Mouse (Mus musculus) liver, adult 2 months (tissue): ENCODE measurements around the gene Mrps27. TPM values are rescaled to one million over a fixed set of nuclear protein-coding genes. Genes with fewer than 3 reads are reported as not detected.

Source experiments
- DNase-seq: peaks from one replicate; pipeline ENCODE4 v3.0.0-alpha.2; 2011; ENCODE audit warnings: low read depth, low spot score; ENCODE audit errors: extremely low read depth
- H3K27ac ChIP-seq: fragments of 200-500 bp; replicated peaks from 2 replicates; pipeline ENCODE4 v1.5.1; 2012; ENCODE audit warnings: low read depth, mild to moderate bottlenecking, control low read depth, inconsistent platforms, low read length; ENCODE audit not compliant: insufficient read depth
- H3K27me3 ChIP-seq: fragments of 200-500 bp; 2 replicates; pipeline ENCODE4 v1.6.1; 2012; ENCODE audit warnings: mild to moderate bottlenecking, moderate library complexity, low read length, inconsistent platforms; ENCODE audit not compliant: control insufficient read depth, insufficient read depth
- H3K36me3 ChIP-seq: fragments of 200-500 bp; 2 replicates; pipeline ENCODE4 v1.6.1; 2012; ENCODE audit warnings: low read length, inconsistent platforms; ENCODE audit not compliant: control insufficient read depth, insufficient read depth
- H3K4me1 ChIP-seq: fragments of 200-500 bp; 2 replicates; pipeline ENCODE4 v1.6.1; 2011; ENCODE audit warnings: low read length; ENCODE audit not compliant: control insufficient read depth, insufficient read depth
- H3K4me3 ChIP-seq: fragments of 200-500 bp; 2 replicates; pipeline ENCODE4 v1.5.1; 2011; ENCODE audit warnings: low read depth, mild to moderate bottlenecking, control low read depth, low read length, moderate library complexity; ENCODE audit not compliant: insufficient read depth
- H3K79me2 ChIP-seq: fragments of 200-500 bp; 2 replicates; pipeline ENCODE4 v1.6.1; 2012; ENCODE audit warnings: inconsistent platforms, mild to moderate bottlenecking, low read length, moderate library complexity; ENCODE audit not compliant: control insufficient read depth, insufficient read depth
- H3K9ac ChIP-seq: fragments of 200-500 bp; 2 replicates; pipeline ENCODE4 v1.6.1; 2012; ENCODE audit warnings: low read depth, mild to moderate bottlenecking, control low read depth, inconsistent platforms, low read length
- CTCF ChIP-seq: fragments of 200-500 bp; IDR thresholded peaks from 2 replicates; pipeline ENCODE4 v1.5.1; 2011; ENCODE audit warnings: low read depth, low read length, control low read depth
- POLR2A ChIP-seq: fragments of 200-500 bp; IDR thresholded peaks from 2 replicates; pipeline ENCODE4 v1.6.1; 2011; ENCODE audit warnings: low read length, control low read depth; ENCODE audit not compliant: insufficient read depth; ENCODE audit errors: extremely low read depth
- WGBS: fragments of 180-500 bp; shearing (Covaris S2); methylation state at CpG from one replicate; pipeline ENCODE4 v1.1.7; 2018; 5-methylcytosine and 5-hydroxymethylcytosine counted together
- polyA plus RNA-seq: library from polyadenylated mRNA; depleted of rRNA; stranded (reverse); fragments of >200 nt; gene quantifications from 2 replicates; pipeline ENCODE4 v1.2.3, GENCODE M21; 2012
- total RNA-seq: library from RNA; depleted of rRNA; stranded (reverse); fragments of >200 nt; gene quantifications from 2 replicates; pipeline ENCODE4 v1.2.3, GENCODE M21; 2014

Gene Mrps27
- total and polyA plus RNA-seq, 2 experiments: 19.3 to 24.1 TPM

DNA sequence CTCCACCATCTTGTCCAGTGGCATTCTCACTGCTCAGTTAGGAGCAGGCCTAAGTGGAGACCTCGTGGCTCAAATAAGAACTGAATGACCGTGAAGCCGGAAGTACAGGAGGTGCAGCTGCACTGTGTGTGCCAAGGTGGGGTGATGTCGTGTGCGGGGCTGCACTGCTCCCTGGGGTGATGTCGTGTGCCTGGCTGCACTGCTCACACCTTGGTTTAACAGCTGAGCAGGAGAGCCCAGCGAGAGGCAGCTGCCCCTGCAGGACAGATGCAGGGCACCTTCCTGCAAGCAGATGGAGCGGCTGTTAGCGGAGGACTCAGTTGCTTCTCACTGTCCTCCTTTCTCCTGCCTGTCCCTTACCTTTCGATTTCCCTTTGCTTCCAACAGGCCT, 69.8 kb downstream of the Mrps27 start:
- no peak overlapping the region for H3K9ac ChIP-seq
- H3K4me3 ChIP-seq: no peak overlapping the region
- no peak overlapping the region for H3K27ac ChIP-seq
- TF ChIP-seq POLR2A (no peak), CTCF (no peak)
- peaks cover 25% of the 10 kb centered on the region for H3K36me3 ChIP-seq
- H3K4me1 ChIP-seq: no peaks in the 10 kb centered on the region
- DNase-seq: no peak
- no peaks in the 10 kb centered on the region for H3K27me3 ChIP-seq
- no peaks in the 10 kb centered on the region for H3K79me2 ChIP-seq
- 88% methylated on average over 10 of the region's 10 CpGs for WGBS

DNA sequence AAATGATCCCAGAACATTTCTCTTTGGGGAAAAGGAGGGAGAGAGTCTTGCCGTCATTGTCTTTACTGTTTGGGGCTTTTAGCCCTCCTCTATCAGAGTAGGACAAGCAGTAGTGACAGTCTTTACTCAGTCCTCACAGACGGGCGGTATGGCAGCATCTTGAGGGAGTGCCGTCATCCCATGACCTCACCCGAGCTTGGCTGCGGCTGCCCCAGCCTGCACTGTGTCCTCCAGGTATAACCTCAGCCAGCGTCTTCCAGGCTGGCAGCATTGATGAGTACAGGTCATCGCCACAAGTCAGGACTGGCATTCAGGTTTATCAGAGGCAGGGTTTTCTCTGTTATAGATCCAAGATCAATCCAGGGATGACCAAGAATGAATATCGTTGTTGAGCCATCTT, 72.0 kb downstream of the Mrps27 start:
- DNase-seq: no peak
- WGBS: 81% methylated on average over 9 of the region's 9 CpGs
- no peaks in the 10 kb centered on the region for H3K79me2 ChIP-seq
- no peak overlapping the region for H3K4me3 ChIP-seq
- no peak overlapping the region for H3K9ac ChIP-seq
- no peak overlapping the region for H3K27ac ChIP-seq
- no peaks in the 10 kb centered on the region for H3K27me3 ChIP-seq
- peaks cover 14% of the 10 kb centered on the region; the same call in 1 of the 2 replicates for H3K36me3 ChIP-seq
- H3K4me1 ChIP-seq: no peaks in the 10 kb centered on the region
- TF ChIP-seq POLR2A: no peak
- no peak for TF ChIP-seq CTCF

DNA sequence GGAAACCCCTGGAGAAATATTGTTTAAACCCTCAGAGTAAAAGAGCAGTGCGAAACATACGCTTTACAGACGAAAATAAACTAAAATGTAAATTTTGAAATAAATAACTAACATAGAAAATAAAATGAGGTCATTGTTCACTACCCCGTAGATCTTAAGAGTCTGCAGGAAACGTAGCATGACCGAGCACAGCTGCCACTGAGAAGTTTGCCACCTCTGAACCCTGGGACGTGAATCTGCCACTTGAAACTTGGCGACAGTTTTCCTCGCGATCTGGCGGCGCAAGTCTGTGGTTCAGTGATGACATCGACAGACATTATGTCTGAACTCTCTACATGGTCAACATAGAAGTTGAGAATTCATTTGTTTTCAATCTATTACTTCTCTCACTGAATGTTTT, 79.0 kb downstream of the Mrps27 start:
- no peak for TF ChIP-seq POLR2A
- TF ChIP-seq CTCF: no peak

DNA sequence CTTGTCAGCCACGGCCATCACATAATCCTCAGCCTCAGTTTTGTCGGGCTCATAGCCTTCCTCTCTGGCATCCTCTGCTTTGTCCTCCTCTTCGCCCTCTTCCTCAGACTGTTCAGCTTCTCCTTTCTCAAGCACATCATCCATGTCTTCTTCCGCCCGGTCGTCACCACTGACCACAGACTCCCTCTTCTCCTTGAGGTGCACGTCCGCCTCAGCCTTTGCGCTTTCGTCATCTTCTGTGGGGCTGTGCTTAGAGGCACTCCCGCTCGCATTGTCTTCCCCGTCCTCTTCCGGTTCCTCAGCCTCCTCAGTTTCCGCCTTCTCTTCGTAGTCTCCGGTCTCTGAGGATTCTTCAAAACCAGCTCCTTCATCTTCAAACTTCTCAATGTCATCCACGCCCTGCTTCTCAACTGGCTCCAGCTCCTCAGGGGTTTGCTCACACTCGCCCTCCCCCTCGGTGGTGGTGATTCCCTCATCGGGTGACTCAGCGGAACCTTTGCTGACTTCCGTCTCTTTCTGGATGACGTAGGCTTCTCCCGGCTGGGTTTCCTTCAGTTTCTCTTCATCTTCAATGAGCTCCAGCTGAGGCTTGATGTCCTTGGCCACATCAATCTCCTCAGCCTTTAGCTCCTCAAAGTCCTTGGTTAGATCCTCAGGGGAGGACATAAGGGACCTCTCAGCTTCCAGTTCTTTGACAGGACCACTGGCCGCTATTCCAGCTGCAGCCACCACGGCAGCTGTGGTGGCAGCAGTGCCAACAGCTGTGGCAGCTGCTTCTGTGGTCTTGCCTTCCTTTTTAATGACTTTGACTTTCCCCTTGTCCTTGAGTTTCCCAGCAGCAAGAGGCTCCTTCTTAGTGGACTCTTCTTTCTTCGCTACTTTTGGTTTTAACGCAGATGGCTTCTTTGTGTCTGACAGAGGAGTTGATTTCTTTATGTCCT, 88.8 kb downstream of the Mrps27 start:
- Histone ChIP-seq H3K9ac (no peak overlapping the region), H3K27ac (no peak overlapping the region), H3K4me1 (no peaks in the 10 kb centered on the region), H3K4me3 (no peak overlapping the region), H3K79me2 (no peaks in the 10 kb centered on the region), H3K27me3 (no peaks in the 10 kb centered on the region), H3K36me3 (no peaks in the 10 kb centered on the region)
- 91% methylated on average over 29 of the region's 29 CpGs for WGBS
- DNase-seq: no peak
- TF ChIP-seq POLR2A: no peak
- no peak for TF ChIP-seq CTCF

More for the DNA sequence above, 79.0 kb downstream of the Mrps27 start:
- no peaks in the 10 kb centered on the region; the same call in 1 of the 2 replicates for H3K27me3 ChIP-seq
- H3K27ac ChIP-seq: no peak overlapping the region
- DNase-seq: no peak
- no peaks in the 10 kb centered on the region for H3K79me2 ChIP-seq
- no peak overlapping the region for H3K9ac ChIP-seq
- H3K4me1 ChIP-seq: no peaks in the 10 kb centered on the region
- H3K4me3 ChIP-seq: no peak overlapping the region
- WGBS: 88% methylated on average over 13 of the region's 13 CpGs
- no peaks in the 10 kb centered on the region for H3K36me3 ChIP-seq

DNA sequence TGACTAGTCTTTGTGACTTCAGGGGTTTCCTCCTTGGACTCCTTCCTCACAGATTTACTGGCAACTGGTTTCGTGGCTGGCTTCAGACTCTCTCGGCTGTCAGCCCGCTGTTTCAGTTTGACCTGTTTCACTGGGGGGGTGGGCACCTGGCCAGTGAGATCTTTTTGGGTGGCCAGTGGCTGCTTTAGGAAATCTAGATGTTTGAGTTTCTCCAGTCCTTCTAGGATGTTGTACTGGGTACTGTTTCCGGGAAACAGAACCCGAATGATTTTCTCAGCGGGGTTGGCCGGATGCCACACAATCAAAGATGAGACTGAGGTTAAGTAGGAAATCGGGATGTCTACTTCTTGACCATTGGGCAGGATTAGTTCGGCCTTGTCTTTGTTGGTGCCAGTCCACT, 89.9 kb downstream of the Mrps27 start:
- no peak for DNase-seq
- TF ChIP-seq CTCF (no peak), POLR2A (no peak)

DNA sequence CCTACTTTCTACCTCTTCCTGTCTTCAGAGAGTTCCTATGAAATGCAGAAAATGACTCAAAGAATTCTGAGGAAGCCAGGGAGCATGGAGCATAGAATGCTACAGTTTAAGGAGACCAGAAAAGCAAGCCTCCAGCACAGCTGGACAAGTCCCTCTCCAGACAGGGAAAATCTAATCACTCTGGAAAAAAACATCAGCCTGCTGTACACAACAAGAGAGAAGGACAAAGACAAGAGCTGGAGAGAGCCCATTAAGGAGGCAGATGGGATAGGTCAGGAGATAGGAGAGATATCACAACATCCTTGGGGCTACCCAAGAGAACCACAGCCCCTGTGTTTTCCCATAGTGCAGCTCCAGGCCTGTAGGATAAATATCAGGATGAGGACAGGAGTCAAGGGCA, 92.5 kb downstream of the Mrps27 start:
- Histone ChIP-seq H3K4me1 (no peaks in the 10 kb centered on the region), H3K79me2 (no peaks in the 10 kb centered on the region), H3K27ac (no peak overlapping the region), H3K27me3 (no peaks in the 10 kb centered on the region), H3K9ac (no peak overlapping the region), H3K36me3 (no peaks in the 10 kb centered on the region), H3K4me3 (no peak overlapping the region)
- DNase-seq: no peak
- TF ChIP-seq CTCF (no peak), POLR2A (no peak)

More for the DNA sequence above, 89.9 kb downstream of the Mrps27 start:
- H3K4me3 ChIP-seq: no peak overlapping the region
- 91% methylated on average over 9 of the region's 9 CpGs for WGBS
- no peak overlapping the region for H3K27ac ChIP-seq
- H3K27me3 ChIP-seq: no peaks in the 10 kb centered on the region
- no peaks in the 10 kb centered on the region for H3K4me1 ChIP-seq
- H3K36me3 ChIP-seq: no peaks in the 10 kb centered on the region
- no peak overlapping the region for H3K9ac ChIP-seq
- H3K79me2 ChIP-seq: no peaks in the 10 kb centered on the region
